Mouse (Mus musculus) urinary bladder, postnatal 36 days (tissue): Measurements from ENCODE around the gene 9230102O04Rik.

Experiments used
- DNase-seq, 2 experiments: peaks; one replicate each; pipeline ENCODE4 v3.0.0; 2022; ENCODE audit warnings: low spot score in 2 of 2, mixed read lengths in 1 of 2

9230102O04Rik gene

DNA sequence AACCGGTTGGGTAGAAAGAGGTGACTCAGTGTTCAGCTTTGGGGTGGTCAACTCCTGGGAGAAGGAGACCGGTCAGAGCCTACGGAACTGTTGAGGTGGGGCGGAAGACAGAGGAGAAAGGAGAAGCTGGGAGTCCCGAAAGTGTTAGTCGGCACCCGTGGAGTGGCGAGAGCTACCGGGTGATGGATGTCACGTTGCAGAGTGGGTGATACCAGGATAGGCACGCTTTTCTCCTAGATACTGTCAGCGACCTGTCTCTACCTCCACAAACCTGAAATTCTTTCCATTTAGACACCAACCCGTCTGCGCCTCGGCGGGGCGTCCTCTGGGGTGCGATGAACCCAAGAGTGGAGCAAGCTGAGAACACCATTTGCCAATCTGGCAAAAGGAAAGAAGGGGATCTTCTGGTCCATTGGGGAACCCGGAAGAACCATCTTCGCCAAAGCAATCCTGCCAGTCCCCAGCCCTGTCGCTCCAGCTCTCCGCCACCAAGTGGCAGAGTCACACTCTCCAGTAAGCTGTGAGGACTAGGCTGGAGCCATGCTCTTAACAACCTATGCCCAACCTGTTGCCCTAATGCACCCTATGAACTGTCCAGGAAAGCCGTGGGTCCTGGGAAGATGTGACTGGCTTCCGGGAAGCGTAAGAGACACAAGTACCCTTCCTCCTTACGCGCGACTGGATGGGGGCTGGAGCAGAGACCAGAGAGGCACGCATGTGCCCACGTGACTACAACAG lies at the start of gene 9230102O04Rik:
Gene 9230102O04Rik, minus strand, starts transcription at position 628 of the 738 bp plus-strand sequence.
- DNase-seq, result peak in 1 of 2 experiments; percentile 62

DNA sequence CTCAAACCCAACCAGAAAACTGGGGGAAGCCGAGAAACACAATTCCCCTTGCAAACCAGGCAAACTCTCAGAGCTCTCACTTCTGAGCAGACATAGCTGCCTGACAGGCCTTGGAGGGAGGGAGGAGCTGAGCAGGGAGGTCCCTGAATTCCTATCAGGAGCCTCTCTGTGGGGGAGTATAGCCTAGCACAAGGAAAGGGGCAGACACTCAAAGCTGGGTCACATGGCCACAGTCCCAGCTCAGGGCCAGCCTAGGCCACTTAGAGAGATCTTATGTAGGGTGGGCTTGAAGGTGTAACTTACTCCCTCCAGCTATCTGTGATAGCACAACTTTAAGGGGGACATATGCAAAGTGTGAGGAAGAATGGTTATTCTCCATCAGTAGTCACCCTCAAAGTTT lies 46.6 kb upstream of the 9230102O04Rik start:
- DNase-seq, result no peak

GRCm38 (mm10) chr2:9926905-9927283 lies 37.6 kb upstream of the 9230102O04Rik start:
- DNase-seq, result no peak

- no peak for DNase-seq
These were observed 37.0 kb upstream of the 9230102O04Rik start for GRCm38 (mm10) chr2:9926194-9926904.

DNA sequence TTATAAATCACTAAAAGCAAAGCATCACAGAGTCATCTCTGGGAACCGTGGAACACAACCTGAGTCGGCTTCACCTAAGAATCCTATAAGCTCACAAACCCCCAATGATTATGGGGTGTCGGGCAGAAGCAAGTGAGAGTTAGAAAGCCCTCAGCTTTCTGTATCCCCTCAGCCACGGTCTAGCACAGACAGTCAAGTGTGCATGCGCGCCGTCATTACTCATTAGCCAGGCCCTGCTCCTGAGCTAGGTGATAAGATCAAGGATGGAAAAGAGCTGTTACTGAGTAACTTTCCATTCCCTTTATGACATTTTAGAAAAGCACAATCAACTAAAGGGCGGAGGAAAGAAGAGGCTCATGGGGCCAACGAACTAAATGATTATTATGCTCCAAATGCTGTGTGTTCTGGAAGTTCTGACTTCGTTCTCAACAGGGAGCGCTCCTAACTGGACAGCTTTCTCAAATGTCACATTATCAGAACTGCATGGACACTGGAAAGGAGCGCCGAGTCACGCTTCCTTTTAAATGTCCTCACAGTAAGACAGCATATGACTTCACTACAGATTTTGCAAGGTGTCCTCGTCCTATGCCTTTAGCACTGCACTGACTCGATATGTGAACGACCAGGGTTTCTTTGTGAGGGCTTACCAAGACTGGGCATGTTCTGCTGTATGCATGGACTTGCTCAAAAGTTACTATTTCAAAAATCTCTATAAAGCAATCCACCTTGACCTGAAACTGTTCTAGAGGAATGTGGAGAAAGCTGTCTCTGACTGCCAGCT lies 29.5 kb upstream of the 9230102O04Rik start:
- peak; percentile 23 to 36 for DNase-seq

DNA sequence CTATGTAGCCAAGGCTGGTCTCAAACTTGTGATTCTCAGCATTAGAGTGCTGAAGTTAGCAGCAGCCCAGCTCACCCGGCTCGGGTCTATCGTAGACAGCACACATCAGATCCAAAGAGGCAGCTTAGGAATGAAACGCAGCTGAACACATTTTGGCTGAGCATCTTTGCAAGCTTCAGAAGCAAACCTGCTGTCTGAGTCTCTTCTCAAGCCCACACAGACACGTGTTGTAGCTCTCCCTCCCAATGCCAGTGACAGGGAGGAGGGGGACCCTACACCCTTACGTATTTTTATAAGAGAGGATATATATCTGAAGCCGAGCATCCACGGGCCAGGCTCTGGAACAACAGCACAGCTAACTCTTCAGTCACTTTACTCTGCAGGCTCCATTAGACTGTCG lies 28.3 kb upstream of the 9230102O04Rik start:
- DNase-seq, result no peak

DNA sequence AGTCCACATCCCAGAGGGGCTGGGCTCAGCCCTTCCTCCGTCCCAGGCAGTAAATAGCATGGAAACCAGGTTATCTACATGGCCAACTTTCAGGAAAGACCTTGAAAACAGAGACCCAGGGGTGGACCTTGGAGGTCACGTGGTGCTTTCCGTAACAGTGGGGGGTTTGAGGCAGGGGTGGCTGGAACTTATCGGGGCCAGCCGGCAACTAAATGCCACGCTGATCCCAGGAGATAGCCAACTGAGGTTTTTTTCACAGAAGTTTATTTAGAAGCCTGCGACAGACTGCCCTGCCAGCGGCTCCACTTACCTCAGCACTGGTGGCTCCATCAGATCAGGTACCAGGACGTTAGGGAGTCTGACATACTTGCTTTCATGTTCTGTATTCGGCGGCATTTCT lies 16.7 kb upstream of the 9230102O04Rik start:
- DNase-seq, result no peak

DNA sequence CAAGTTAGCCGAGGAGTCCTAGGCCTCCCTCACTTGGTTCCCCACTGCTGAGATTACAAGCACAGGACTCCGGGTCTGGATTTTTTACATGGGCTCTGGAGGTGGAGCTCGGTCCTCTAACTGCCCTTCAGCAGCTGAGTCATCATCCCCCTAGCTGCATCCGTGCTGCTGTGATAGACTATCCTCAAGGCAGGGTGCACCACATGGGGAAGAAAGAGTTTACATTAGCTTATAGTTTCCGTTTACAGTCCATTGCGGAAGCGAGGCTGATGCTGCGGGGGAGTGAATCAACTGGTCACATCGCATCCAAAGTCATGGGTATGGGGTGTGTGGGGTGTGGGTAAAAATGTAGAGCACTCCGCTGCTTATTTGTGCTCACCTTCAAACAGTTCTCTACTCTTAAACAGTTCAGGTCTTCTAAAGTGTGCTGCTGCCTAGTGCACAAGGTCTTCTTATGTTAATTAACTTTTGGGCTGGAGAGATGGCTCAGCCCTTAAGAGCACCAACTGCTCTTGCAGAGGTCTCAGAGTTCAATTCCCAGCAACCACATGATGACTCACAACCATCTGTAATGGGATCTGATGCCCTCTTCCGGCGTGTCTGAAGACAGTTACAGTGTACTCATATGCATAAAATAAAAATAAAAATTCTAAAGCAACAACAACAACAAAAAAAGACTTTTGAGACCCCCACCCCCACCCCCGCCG lies 14.7 kb upstream of the 9230102O04Rik start:
- DNase-seq, result no peak

DNA sequence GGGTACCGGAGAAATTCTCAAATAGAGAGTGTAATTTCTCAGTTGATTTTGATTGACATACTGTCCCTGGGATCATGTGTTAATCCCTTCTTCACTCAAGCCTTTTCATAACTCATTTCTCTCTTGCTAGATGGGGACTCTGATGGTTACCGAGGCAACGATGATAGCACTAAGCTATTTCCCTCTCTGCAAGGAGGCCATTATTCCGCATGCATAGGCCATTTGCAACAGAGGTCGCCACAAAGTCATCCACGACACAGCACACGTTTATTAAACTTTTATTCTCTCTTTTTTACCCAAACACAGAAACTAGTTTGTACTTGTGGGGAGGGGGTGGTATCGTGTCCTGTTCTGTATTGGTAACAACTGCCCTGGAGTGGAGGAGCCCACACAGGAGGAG lies 8.5 kb upstream of the 9230102O04Rik start:
- no peak for DNase-seq

DNA sequence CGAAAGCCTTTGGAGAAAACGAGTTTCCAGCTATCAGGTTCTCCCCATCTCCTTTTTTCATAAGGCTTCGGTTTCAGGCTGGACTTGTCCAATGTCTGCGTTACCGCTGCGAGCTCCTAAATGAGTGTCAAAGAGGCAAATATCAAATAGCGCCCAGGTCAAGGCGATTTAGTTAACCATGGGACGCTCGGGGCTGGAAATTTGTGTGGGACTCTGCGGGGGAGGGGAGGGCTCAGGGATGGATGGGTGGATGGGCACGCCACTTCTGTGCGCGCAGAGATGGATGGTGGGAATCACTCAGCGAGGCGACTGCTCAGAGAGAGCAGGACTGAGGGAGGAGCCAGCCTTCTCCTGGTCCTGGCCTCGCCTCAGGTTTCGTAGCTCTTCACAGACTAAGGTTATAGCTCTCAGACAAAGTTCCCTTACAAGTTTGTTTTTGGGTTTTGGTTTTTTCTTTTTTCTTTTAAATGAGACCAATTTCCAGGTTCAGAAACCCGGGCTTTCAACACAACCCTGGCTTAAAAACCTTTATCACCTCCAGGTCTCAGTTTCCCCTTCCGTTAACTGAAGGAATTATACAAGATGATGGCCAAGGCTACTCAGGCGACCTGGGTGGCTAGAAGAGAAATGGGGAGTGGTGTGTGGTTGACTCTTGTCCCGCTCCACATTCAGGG lies 6.9 kb upstream of the 9230102O04Rik start:
- no peak for DNase-seq

- DNase-seq, result no peak
These were observed 5.7 kb upstream of the 9230102O04Rik start for GRCm38 (mm10) chr2:9894836-9895593.

DNA sequence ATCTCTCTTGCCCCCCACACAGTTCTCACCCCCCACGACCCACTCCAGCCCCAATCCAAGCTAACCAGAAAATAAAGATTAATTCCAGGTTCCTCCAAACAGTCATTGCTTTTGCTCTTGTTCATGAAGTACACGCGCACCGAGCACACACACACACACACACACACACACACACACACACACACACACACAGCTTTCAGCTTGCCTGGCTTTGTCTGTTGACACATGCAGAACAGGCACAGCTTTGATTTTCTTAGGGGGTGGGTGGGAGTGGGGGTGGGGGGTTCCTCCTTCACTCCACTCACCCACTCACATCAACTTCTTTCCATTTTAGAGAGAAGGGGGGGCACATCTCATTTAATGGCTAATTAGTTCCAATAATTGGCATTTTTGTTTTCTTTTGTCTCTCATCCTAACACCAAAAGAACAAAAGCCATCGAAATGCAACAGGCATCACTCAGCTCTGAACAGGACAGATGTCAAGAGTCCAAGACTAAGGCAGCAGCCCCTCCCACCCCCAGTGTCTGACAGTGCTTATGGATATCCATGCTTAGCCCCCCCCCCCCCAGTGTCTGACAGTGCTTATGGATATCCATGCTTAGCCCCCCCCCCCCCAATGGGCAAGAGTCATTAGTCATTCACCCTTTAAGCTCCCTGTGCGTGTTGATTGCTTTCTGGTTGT lies 4.1 kb upstream of the 9230102O04Rik start:
- DNase-seq, result no peak

DNA sequence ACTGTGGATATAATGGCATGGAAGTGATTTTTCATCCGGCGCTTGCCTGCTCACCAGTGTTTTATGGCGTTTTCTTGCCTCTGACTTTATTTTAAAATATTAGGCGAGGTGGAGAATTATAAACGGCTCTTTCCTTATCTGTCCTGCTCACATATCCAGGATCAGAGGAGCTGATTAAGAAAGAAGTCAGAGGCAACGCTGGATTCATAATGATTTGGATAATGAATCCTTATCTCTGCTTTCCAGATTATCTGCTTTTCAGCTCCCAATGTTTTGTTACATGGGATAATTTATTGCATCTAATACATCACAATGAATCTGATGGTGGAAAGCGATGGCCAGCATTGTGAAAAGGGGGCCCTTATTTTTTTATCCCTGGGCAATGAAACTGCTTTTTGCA lies 3.2 kb upstream of the 9230102O04Rik start:
- DNase-seq, result no peak

- no peak for DNase-seq
These were observed 1.6 kb upstream of the 9230102O04Rik start for GRCm38 (mm10) chr2:9890906-9891305.

DNA sequence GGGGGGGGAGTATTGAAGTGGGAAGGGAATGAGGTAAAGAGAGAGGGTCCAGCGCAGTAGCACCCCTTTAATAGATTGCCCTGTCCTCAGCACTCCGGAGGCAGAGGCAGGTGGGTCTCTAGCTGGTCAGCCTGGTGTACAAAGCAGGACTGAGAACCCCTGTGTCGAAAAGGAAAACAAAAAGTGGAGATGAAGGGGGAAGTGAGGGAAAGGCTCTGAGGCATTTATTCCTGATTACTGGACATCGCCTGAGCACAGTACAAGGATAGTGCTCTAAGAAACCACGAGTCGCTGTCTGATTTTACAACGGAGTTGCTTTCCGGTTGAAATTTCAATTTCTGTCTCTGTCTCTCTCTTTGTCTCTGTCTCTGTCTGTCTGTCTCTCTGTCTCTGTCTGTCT lies 911 bp upstream of the 9230102O04Rik start:
- DNase-seq, result no peak

DNA sequence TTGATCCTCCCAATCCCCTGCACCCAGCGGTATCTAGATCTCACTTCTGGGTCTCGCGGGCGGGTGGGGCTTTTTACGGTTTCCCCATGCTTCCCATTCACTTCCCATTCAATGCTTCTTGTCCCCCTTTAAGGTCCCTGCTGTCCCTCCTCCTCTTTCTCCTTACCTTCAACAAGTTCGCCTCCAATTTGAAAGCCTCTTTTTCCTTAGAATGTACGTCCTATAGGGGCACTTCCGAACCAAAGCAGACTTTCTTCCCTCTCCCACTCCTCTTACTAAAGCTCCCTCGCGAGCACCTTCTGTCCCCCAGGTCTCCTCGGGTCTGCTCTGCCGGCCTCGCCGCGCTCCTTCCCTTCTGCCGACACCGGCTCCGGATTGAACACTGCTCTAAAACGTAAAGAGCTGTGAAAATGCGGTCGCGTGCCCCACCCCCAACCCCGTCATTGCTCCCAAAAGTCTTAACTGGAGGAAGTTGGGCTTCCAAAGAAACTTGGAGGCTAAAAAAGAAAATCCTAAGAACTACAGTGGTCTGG lies 377 bp upstream of the 9230102O04Rik start, which contains the start of gene Gata3:
Gene Gata3, minus strand, starts transcription at position 384 of the 533 bp plus-strand sequence.
- DNase-seq, result no peak

GRCm38 (mm10) chr2:9887636-9888035 lies 1.7 kb downstream of the 9230102O04Rik start:
- no peak for DNase-seq

- DNase-seq, result no peak
These were observed 2.3 kb downstream of the 9230102O04Rik start for GRCm38 (mm10) chr2:9886921-9887610.

DNA sequence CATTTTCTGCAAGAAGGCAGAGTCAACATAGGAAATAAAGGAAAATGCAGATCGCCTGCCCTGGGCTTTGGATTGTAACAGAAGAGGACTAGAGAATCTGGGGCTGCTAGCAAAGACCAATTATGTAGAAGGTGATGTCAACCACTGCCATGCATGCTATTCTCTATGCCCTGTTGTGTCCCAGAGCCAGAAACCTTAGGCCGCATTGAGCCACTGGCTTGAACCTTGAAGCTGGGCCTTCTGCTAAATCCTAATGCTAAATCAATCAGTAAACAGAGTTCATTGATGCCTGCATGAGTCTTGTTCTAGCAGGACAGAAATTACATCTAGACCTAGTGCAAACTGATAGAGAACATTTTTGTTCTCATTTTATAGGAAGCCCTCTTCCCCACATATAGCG lies 3.3 kb downstream of the 9230102O04Rik start:
- no peak for DNase-seq
